Mouse (Mus musculus) cortical plate, adult 2 months (tissue): ENCODE data around the gene Mcm8.

Source experiments
- CTCF ChIP-seq: fragments of 200-500 bp; IDR thresholded peaks from 2 replicates; pipeline ENCODE4 v1.5.1; 2011; ENCODE audit warnings: mild to moderate bottlenecking, control low read depth, low read length; ENCODE audit not compliant: insufficient read depth; ENCODE audit errors: extremely low read depth
- POLR2A ChIP-seq: fragments of 200-500 bp; IDR thresholded peaks from 2 replicates; pipeline ENCODE4 v1.6.1; 2011; ENCODE audit warnings: mild to moderate bottlenecking, low read length, control low read depth; ENCODE audit not compliant: insufficient read depth; ENCODE audit errors: extremely low read depth

DNA sequence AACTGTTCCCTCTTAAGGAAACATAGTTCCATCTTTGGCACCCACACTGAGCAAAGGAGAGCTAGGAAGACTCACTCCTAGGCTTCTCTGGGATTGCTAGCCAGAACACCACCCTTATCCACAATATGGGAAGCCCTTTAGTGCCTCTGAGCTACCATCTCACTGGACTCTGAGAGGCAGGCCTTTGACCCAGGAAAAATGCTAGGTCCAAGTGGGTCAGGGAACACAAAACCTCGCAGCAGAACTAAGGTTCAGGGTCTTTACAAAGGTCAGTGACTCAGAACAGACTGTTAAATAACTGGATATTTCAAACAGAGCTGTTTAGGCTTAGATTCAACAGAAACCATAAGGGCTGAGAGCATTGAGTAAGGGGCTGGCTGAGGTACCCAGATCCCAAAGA lies 61.0 kb downstream of the Mcm8 start:
- TF ChIP-seq CTCF = no peak
- no peak for TF ChIP-seq POLR2A
